Mouse (Mus musculus) intestine, embryonic 14.5 days (tissue): ENCODE measurements at regions not wholly inside any gene's neighbourhood (a gene's known extent, or its start where the extent isn't known, plus 50 kb on each side); places are given as distances from the start of the nearest gene placed in this dataset.
A peak's percentile ranks its signal among the peaks of the same experiment; 100 is the strongest.

Experiments used
- ATAC-seq: fragments of 200-750 bp; cut with Nextera tagmentation; replicated peaks from 2 replicates; pipeline ENCODE4 v1.8.0; 2017; ENCODE audit warnings: low read depth, moderate number of reproducible peaks, moderate TSS enrichment, moderate library complexity; ENCODE audit not compliant: low FRiP score, low TSS enrichment
- DNase-seq: peaks from one replicate; pipeline ENCODE4 v3.0.0-alpha.2; 2018; ENCODE audit warnings: low spot score
- H3K27ac ChIP-seq: fragments of 300-500 bp; sonication (generic); 2 replicates; pipeline ENCODE4 v1.5.1; 2014; ENCODE audit warnings: low read depth, mild to moderate bottlenecking, control low read depth
- H3K27me3 ChIP-seq: fragments of 300-500 bp; sonication (generic); replicated peaks from 2 replicates; pipeline ENCODE4 v1.6.1; 2014; ENCODE audit warnings: low read length, control low read depth; ENCODE audit not compliant: control insufficient read depth, insufficient read depth
- H3K36me3 ChIP-seq: fragments of 300-500 bp; sonication (generic); 2 replicates; pipeline ENCODE4 v1.6.1; 2014; ENCODE audit warnings: low read length, control low read depth; ENCODE audit not compliant: control insufficient read depth, insufficient read depth
- H3K4me1 ChIP-seq: fragments of 300-500 bp; sonication (generic); replicated peaks from 2 replicates; pipeline ENCODE4 v1.6.1; 2014; ENCODE audit warnings: low read length, control low read depth, mixed read lengths; ENCODE audit not compliant: control insufficient read depth, insufficient read depth
- H3K4me2 ChIP-seq: fragments of 300-500 bp; sonication (generic); 2 replicates; pipeline ENCODE4 v1.6.1; 2014; ENCODE audit warnings: low read length
- H3K4me3 ChIP-seq: fragments of 300-500 bp; sonication (generic); 2 replicates; pipeline ENCODE4 v1.5.1; 2014; ENCODE audit warnings: low read depth, low read length, control low read depth, mixed read lengths
- H3K9ac ChIP-seq: fragments of 300-500 bp; sonication (generic); 2 replicates; pipeline ENCODE4 v1.6.1; 2014; ENCODE audit warnings: mild to moderate bottlenecking, low read length
- H3K9me3 ChIP-seq: fragments of 300-500 bp; sonication (generic); 2 replicates; pipeline ENCODE4 v1.6.1; 2016; ENCODE audit warnings: low read length, control low read depth; ENCODE audit not compliant: control insufficient read depth
- WGBS: fragments of 180-500 bp; shearing (Covaris S2); extraction: QIAGEN DNeasy Blood & Tissue Kit; methylation state at CpG from one replicate; pipeline ENCODE4 v1.1.7; 2014; 5-methylcytosine and 5-hydroxymethylcytosine counted together

- ATAC-seq (peak; percentile 50; the same call in 1 of the 2 replicates), DNase-seq (no peak)
Observed at GRCm38 (mm10) chr13:86274926-86275622, 228.4 kb upstream of the Cox7c start.

GRCm38 (mm10) chr13:86238054-86238453 is 191.3 kb upstream of the Cox7c start:
- H3K4me2 ChIP-seq: no peak overlapping the region
- no peaks in the 10 kb centered on the region for H3K36me3 ChIP-seq
- no peaks in the 10 kb centered on the region for H3K4me1 ChIP-seq
- H3K27me3 ChIP-seq: no peaks in the 10 kb centered on the region
- DNase-seq (no peak), ATAC-seq (no peak)
- H3K27ac ChIP-seq: no peak overlapping the region
- no peak overlapping the region for H3K4me3 ChIP-seq
- 94% methylated on average over 1 of the region's 1 CpGs for WGBS
- no peak overlapping the region for H3K9ac ChIP-seq
- no peaks in the 10 kb centered on the region for H3K9me3 ChIP-seq

More at GRCm38 (mm10) chr13:86274926-86275622, 228.4 kb upstream of the Cox7c start:
- no peak overlapping the region for H3K27ac ChIP-seq
- H3K4me3 ChIP-seq: no peak overlapping the region
- no peak overlapping the region for H3K9ac ChIP-seq
- 18% methylated on average over 2 of the region's 2 CpGs for WGBS
- no peaks in the 10 kb centered on the region for H3K4me1 ChIP-seq
- H3K36me3 ChIP-seq: no peaks in the 10 kb centered on the region
- no peaks in the 10 kb centered on the region for H3K27me3 ChIP-seq
- H3K4me2 ChIP-seq: no peak overlapping the region
- H3K9me3 ChIP-seq: no peaks in the 10 kb centered on the region

- Histone ChIP-seq H3K9me3 (no peaks in the 10 kb centered on the region), H3K4me3 (no peak overlapping the region), H3K9ac (no peak overlapping the region), H3K36me3 (no peaks in the 10 kb centered on the region), H3K4me1 (no peaks in the 10 kb centered on the region), H3K27ac (no peak overlapping the region), H3K27me3 (no peaks in the 10 kb centered on the region), H3K4me2 (no peak overlapping the region)
- ATAC-seq (no peak), DNase-seq (no peak)
- 79% methylated on average over 3 of the region's 3 CpGs for WGBS
Observed at GRCm38 (mm10) chr13:86205641-86206040, 158.9 kb upstream of the Cox7c start.

- Histone ChIP-seq H3K36me3 (no peaks in the 10 kb centered on the region), H3K4me1 (no peaks in the 10 kb centered on the region), H3K4me3 (no peak overlapping the region), H3K9me3 (no peaks in the 10 kb centered on the region), H3K27ac (no peak overlapping the region), H3K27me3 (no peaks in the 10 kb centered on the region), H3K4me2 (no peak overlapping the region), H3K9ac (no peak overlapping the region)
- ATAC-seq: no peak
- no peak for DNase-seq
- WGBS: 67% methylated on average over 2 of the region's 2 CpGs
Observed at GRCm38 (mm10) chr13:86180496-86180895, 133.8 kb upstream of the Cox7c start.

GRCm38 (mm10) chr13:86147331-86147730 is 100.6 kb upstream of the Cox7c start:
- 84% methylated on average over 3 of the region's 3 CpGs for WGBS

GRCm38 (mm10) chr13:86111372-86112094 is 64.8 kb upstream of the Cox7c start:
- Histone ChIP-seq H3K4me3 (no peak overlapping the region), H3K9ac (no peak overlapping the region), H3K9me3 (no peaks in the 10 kb centered on the region), H3K36me3 (no peaks in the 10 kb centered on the region), H3K4me2 (no peak overlapping the region), H3K4me1 (no peaks in the 10 kb centered on the region), H3K27me3 (no peaks in the 10 kb centered on the region), H3K27ac (no peak overlapping the region)
- 39% methylated on average over 6 of the region's 6 CpGs for WGBS
- peak; percentile 54 for DNase-seq
- peak; percentile 90 for ATAC-seq

More at GRCm38 (mm10) chr13:86147331-86147730, 100.6 kb upstream of the Cox7c start:
- no peak overlapping the region for H3K4me3 ChIP-seq
- H3K27me3 ChIP-seq: no peaks in the 10 kb centered on the region
- no peaks in the 10 kb centered on the region for H3K36me3 ChIP-seq
- H3K9ac ChIP-seq: no peak overlapping the region
- DNase-seq: no peak
- H3K9me3 ChIP-seq: no peaks in the 10 kb centered on the region
- H3K4me1 ChIP-seq: no peaks in the 10 kb centered on the region
- H3K27ac ChIP-seq: no peak overlapping the region
- H3K4me2 ChIP-seq: no peak overlapping the region
- ATAC-seq: no peak

GRCm38 (mm10) chr13:86102212-86102611 is 55.5 kb upstream of the Cox7c start:
- DNase-seq (no peak), ATAC-seq (no peak)
- WGBS: 89% methylated on average over 1 of the region's 1 CpGs
- Histone ChIP-seq H3K27ac (no peak overlapping the region), H3K9ac (no peak overlapping the region), H3K9me3 (no peaks in the 10 kb centered on the region), H3K4me1 (no peaks in the 10 kb centered on the region), H3K27me3 (no peaks in the 10 kb centered on the region), H3K4me2 (no peak overlapping the region), H3K36me3 (no peaks in the 10 kb centered on the region), H3K4me3 (no peak overlapping the region)

- DNase-seq (no peak), ATAC-seq (no peak)
- Histone ChIP-seq H3K27me3 (no peaks in the 10 kb centered on the region), H3K4me3 (no peak overlapping the region), H3K27ac (no peak overlapping the region), H3K4me2 (no peak overlapping the region), H3K9me3 (no peaks in the 10 kb centered on the region), H3K9ac (no peak overlapping the region), H3K4me1 (no peaks in the 10 kb centered on the region), H3K36me3 (no peaks in the 10 kb centered on the region)
- 42% methylated on average over 2 of the region's 2 CpGs for WGBS
Observed at GRCm38 (mm10) chr13:86097836-86098235, 51.1 kb upstream of the Cox7c start.

GRCm38 (mm10) chr13:86097291-86097690 is 50.6 kb upstream of the Cox7c start:
- ATAC-seq (no peak), DNase-seq (no peak)
- Histone ChIP-seq H3K4me1 (no peaks in the 10 kb centered on the region), H3K36me3 (no peaks in the 10 kb centered on the region), H3K9me3 (no peaks in the 10 kb centered on the region), H3K9ac (no peak overlapping the region), H3K27ac (no peak overlapping the region), H3K27me3 (no peaks in the 10 kb centered on the region), H3K4me3 (no peak overlapping the region), H3K4me2 (no peak overlapping the region)
